Mouse (Mus musculus): ENCODE data around the gene Ccdc62. TPM values are rescaled to one million over a fixed set of nuclear protein-coding genes. Genes with fewer than 3 reads are reported as not detected.

Gene Ccdc62
- total RNA-seq, 2 experiments from 2014 or later: 2.9 to 3.3 TPM

Small RNA genes lying within 50 kb of the gene (microRNA-seq; reads per million reads assigned to microRNA genes)
- not detected for gene Mir7032

Other genes with a start within 250 kb of the Ccdc62 start
- 10 to 100 TPM; 70.7 to 75.3 TPM for gene Clip1, start 246.1 kb upstream of the Ccdc62 start, total RNA-seq (2021)
- 10 to 100 TPM; 37.1 to 44.4 TPM for gene Zcchc8, start 209.6 kb upstream of the Ccdc62 start, total RNA-seq (2021)
- gene Rsrc2, start 181.3 kb upstream of the Ccdc62 start, total RNA-seq (2021): 10 to 100 TPM; 65.6 to 81.8 TPM
- 1 to 10 TPM; 1.4 to 4.0 TPM for gene Kntc1, start 181.0 kb upstream of the Ccdc62 start, total RNA-seq (2021)
- gene Hcar2, start 65.2 kb upstream of the Ccdc62 start, total RNA-seq (2021): 1 to 10 TPM; 3.5 to 9.6 TPM
- 10 to 100 TPM in 1 of 2 experiments, 1 to 10 TPM in 1; 8.8 to 18.3 TPM for gene Hcar1, start 50.7 kb upstream of the Ccdc62 start, total RNA-seq (2021)
- 10 to 100 TPM; 66.5 to 73.3 TPM for gene Denr, start 23.5 kb upstream of the Ccdc62 start, total RNA-seq (2021)
- 1 to 10 TPM in 1 of 2 experiments, not detected in 1; 1.1 TPM for gene Gm43518, start 3.3 kb upstream of the Ccdc62 start, total RNA-seq (2021)
- gene Hip1r, start 42.9 kb downstream of the Ccdc62 start, total RNA-seq (2021): 10 to 100 TPM; 15.1 to 18.4 TPM
- 100 to 1,000 TPM in 1 of 2 experiments, 10 to 100 TPM in 1; 93.1 to 188 TPM for gene Vps37b, start 101.6 kb downstream of the Ccdc62 start, total RNA-seq (2021)
- gene Abcb9, start 165.1 kb downstream of the Ccdc62 start, total RNA-seq (2021): 10 to 100 TPM; 10.8 to 11.4 TPM
- 10 to 100 TPM; 34.2 to 41.1 TPM for gene Ogfod2, start 181.6 kb downstream of the Ccdc62 start, total RNA-seq (2021)
- gene Arl6ip4, start 185.4 kb downstream of the Ccdc62 start, total RNA-seq (2021): 10 to 100 TPM; 50.0 to 69.2 TPM

All from adrenal gland, postnatal 36 days (tissue).